Mouse (Mus musculus): ENCODE measurements around the gene Zfp319.
"Not testable (repeated sequence)": the region's sequence is repeated elsewhere in the genome, so short reads cannot be mapped to it uniquely, and the experiment has no call there.

Gene Zfp319

DNA sequence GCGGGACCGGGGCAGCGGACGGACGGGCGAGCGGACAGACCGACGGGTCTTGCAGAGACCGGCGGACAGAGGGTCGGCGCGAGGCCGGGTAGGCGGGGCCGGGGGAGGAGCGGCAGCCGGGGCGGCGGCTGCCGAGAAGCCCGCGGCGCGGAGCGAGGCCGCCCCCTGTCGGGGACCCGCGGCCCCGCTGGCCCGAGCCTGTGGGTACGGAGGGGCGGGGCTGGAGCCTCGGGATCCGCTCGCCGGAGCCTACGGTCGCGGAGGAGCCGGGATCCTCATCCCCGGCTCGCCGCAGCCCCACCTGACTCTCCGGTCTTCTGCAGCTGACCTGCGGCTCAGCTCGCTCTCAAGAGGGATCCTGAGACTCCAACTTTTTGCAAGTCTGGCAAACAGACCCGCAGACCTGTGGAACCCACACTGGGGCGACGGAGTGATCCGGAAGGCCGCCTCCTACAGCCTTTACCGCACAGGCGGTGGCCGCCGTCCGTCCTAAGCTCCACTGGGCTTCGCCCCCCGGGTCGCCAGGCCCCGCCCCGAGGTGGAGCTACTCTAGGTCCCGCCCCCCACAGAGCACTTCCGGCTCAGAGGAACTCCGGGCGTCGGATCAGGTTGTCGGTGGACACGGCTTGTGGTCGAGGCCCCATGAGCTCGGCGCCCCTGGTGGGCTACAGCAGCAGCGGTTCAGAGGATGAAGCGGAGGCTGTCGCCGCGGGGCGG, at the start of gene Zfp319, which contains the start of gene Usb1:
Gene Zfp319 (minus strand): TSS at position 231 of the 717 bp plus-strand sequence.
Gene Usb1 (plus strand): TSS at position 565 of the 717 bp plus-strand sequence.
- peak; percentile 89 to 95 for DNase-seq (ENCODE audit: low spot score in 2 of 2)

- no peak for DNase-seq (ENCODE audit: low spot score in 2 of 2)
These were observed 49.2 kb upstream of the Zfp319 start for GRCm38 (mm10) chr8:95380953-95381352.

DNA sequence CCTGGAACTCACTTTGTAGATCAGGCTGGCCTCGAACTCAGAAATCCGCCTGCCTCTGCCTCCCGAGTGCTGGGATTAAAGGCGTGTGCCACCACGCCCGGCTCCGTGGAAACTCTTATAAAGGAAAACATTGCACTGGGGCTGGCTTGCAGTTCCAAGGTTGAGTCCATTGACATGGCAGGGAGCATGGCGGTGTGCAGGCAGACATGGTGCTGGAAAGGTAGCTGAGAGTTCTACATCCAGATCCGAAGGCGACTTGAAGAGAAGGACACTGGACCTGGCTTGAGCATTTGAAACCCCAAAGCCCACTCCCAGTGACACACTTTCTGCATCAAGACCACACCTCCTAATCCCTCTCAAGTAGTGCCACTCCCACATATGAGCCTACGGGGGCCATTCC, 47.2 kb upstream of the Zfp319 start:
- DNase-seq (ENCODE audit: low spot score in 2 of 2): not testable (repeated sequence)

DNA sequence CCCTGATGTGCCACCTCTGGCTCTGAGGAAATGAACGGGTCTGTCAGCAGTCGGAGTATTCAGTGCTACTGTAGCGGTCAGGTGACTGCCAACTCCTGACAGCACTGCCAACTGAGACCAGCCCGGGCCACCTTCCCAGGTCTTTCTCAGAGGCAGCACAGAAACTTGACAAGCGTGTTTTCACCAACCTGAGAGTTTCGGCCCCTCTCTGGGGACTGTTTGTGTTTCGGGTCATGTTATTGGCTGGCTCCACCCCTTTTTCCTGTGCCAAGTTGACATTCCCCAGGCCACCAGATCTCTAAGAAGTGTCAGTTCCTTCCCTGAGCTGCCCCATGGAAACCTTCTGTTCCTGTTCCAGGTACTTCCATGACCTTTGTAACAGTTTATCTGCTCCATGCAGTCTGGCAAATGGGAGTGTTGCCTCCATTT, 46.1 kb upstream of the Zfp319 start:
- peak in 1 of 2 experiments; percentile 74 for DNase-seq (ENCODE audit: low spot score in 2 of 2)

- DNase-seq (ENCODE audit: low spot score in 2 of 2): no peak
These were observed 45.4 kb upstream of the Zfp319 start for GRCm38 (mm10) chr8:95377101-95377500.

GRCm38 (mm10) chr8:95376309-95376999, 44.7 kb upstream of the Zfp319 start:
- no peak for DNase-seq (ENCODE audit: low spot score in 2 of 2)

GRCm38 (mm10) chr8:95375374-95375930, 43.7 kb upstream of the Zfp319 start:
- no peak for DNase-seq (ENCODE audit: low spot score in 2 of 2)

GRCm38 (mm10) chr8:95374429-95374828, 42.7 kb upstream of the Zfp319 start:
- no peak for DNase-seq (ENCODE audit: low spot score in 2 of 2)

DNA sequence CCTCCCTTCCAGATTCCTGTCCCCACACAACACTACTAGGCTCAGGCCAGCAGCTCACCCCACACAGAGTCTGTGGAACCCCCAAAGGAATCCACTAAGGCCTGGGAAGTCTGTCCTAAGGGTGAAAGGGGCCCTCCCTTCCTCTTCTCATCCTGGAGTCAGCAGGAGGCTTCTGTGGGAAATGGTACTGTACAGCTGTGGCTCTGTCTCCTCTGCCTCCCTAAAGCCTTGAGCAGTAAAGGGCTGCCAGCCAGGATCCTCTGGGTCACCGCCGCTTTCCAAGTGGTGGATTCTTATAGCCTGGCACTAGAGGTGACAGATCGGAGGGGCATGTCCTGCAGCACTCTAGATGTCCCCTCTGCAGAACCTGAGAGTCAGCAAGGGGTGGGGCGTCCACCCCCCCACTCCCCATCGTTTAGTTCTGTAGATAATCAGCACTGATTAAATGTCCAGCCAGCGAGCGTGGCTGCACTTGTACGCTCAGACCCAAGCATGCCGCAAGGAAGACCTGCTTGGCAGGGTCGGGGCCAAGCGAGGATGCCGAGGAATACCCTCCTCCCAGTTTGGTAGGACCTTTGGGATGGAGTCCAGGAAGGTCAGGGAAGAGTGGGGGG, 41.7 kb upstream of the Zfp319 start:
- DNase-seq (ENCODE audit: low spot score in 2 of 2): peak in 1 of 2 experiments; percentile 45

GRCm38 (mm10) chr8:95369581-95370326, 38.0 kb upstream of the Zfp319 start:
- no peak for DNase-seq (ENCODE audit: low spot score in 2 of 2)

DNA sequence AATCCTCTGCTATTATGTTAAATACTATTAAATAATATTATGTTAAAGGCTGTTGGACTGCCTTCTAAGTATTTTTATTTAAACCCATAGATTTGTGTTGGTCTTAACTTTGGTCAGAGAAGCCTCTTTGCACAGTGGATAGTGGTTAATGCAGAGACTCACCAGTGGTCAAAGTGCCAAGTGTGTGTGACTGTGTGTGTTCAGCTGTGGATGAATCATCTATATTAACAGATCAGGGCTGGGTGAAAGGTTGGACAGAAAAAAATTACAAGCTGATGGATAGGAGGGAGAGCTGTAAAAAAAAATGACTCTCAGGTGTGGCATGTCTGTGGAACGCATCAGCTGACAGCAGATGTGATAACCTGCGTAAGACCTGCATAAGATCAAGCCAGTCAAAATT, 32.1 kb upstream of the Zfp319 start:
- no peak for DNase-seq (ENCODE audit: low spot score in 2 of 2)

GRCm38 (mm10) chr8:95362272-95362671, 30.5 kb upstream of the Zfp319 start:
- DNase-seq (ENCODE audit: low spot score in 2 of 2): no peak

- DNase-seq (ENCODE audit: low spot score in 2 of 2): no peak
These were observed 29.2 kb upstream of the Zfp319 start for GRCm38 (mm10) chr8:95361016-95361341.

DNA sequence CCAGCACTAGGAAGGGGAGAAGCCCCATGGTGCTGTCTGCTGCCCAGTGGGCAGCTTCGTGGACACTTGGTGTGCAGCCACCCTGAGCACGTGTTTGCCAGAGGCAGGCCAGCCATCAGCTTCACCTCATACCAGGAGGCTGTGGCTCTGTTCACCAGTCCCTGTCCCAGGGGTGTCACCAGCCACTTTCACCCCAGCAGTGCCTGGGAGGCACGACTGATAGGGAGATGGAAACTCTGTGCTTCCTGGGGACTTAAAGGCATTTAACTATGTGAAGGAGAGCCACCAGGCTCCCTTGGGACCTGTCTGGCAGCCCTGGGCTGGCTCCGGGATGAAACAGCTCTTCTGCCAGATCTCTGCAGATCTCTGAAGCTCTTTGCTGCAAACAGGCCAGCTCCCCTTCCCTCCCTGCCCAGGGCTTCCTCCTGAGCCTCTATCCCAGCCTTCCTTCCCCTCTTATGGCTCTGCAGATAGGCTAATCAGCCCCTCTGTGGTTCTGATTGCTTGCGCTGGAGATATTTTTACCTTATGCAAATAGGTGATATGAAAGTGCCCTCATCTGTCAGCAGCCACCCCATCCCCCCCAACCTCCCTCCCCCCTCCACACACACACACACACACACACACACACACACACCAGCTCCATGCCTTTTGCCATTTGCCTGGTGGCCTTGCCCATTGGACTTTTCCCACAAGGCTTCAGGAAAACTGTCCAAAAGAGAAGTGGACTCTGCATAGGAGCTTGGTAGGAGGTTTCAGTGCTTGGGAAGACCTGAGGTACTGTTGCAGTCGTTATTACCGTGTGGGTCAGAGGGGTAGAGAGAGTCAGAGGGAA, 28.6 kb upstream of the Zfp319 start:
- DNase-seq (ENCODE audit: low spot score in 2 of 2): no peak

- DNase-seq (ENCODE audit: low spot score in 2 of 2): peak in 1 of 2 experiments; percentile 41
These were observed 27.0 kb upstream of the Zfp319 start for GRCm38 (mm10) chr8:95358550-95359411.

- DNase-seq (ENCODE audit: low spot score in 2 of 2): no peak
These were observed 22.9 kb upstream of the Zfp319 start for GRCm38 (mm10) chr8:95354606-95355005.

GRCm38 (mm10) chr8:95352871-95353866, 21.4 kb upstream of the Zfp319 start:
- DNase-seq (ENCODE audit: low spot score in 2 of 2): peak in 1 of 2 experiments; percentile 56

GRCm38 (mm10) chr8:95352151-95352870, 20.6 kb upstream of the Zfp319 start, which contains the start of gene Mmp15:
Gene Mmp15, plus strand, starts transcription at chr8:95352268.
- DNase-seq (ENCODE audit: low spot score in 2 of 2): peak; percentile 71 to 77
